Mouse (Mus musculus) E14TG2a.4 (cell line): Measurements from ENCODE around the gene Shisa2.

ENCODE experiments used
- H3K27me3 ChIP-seq: 2 replicates; pipeline ENCODE4 v1.6.1; 2014; ENCODE audit warnings: low read length, control low read depth; ENCODE audit not compliant: insufficient read depth
- H3K36me3 ChIP-seq: 2 replicates; pipeline ENCODE4 v1.6.1; 2014; ENCODE audit warnings: low read length, control low read depth; ENCODE audit not compliant: insufficient read depth
- H3K4me1 ChIP-seq: replicated peaks from 2 replicates; pipeline ENCODE4 v1.6.1; 2014; ENCODE audit warnings: low read depth, low read length, control low read depth
- H3K4me3 ChIP-seq: replicated peaks from 2 replicates; pipeline ENCODE4 v1.5.1; 2014; ENCODE audit warnings: mild to moderate bottlenecking, low read length
- H3K9me3 ChIP-seq: 2 replicates; pipeline ENCODE4 v1.6.1; 2014; ENCODE audit warnings: low read length, control low read depth
- CTCF ChIP-seq: conservative IDR thresholded peaks from 2 replicates; pipeline ENCODE4 v1.5.1; 2014; ENCODE audit warnings: low read length
- NANOG ChIP-seq: IDR thresholded peaks from 2 replicates; pipeline ENCODE4 v1.6.1; 2014; ENCODE audit warnings: borderline replicate concordance, low read length, mixed read lengths
- POU5F1 ChIP-seq: IDR thresholded peaks from 2 replicates; pipeline ENCODE4 v1.6.1; 2014; ENCODE audit warnings: low read length, borderline replicate concordance

Shisa2 gene

GRCm38 (mm10) chr14:59638906-59639703 is 14.0 kb downstream of the Shisa2 start:
- H3K9me3 ChIP-seq: no peaks in the 10 kb centered on the region
- H3K4me3 ChIP-seq: no peak overlapping the region
- H3K36me3 ChIP-seq: no peaks in the 10 kb centered on the region
- H3K27me3 ChIP-seq: peaks cover 16% of the 10 kb centered on the region
- H3K4me1 ChIP-seq: no peaks in the 10 kb centered on the region; the same call in 1 of the 2 replicates
- TF ChIP-seq CTCF (no peak), POU5F1 (no peak), NANOG (no peak)

GRCm38 (mm10) chr14:59641856-59642255 is 16.7 kb downstream of the Shisa2 start:
- Histone ChIP-seq H3K4me3 (no peak overlapping the region), H3K4me1 (peaks cover 6% of the 10 kb centered on the region), H3K36me3 (no peaks in the 10 kb centered on the region), H3K9me3 (no peaks in the 10 kb centered on the region), H3K27me3 (peaks cover 18% of the 10 kb centered on the region)
- TF ChIP-seq POU5F1: no peak
- no peak for TF ChIP-seq CTCF
- TF ChIP-seq NANOG: no peak

- Histone ChIP-seq H3K9me3 (no peaks in the 10 kb centered on the region), H3K27me3 (peaks cover 18% of the 10 kb centered on the region), H3K4me1 (peaks cover 18% of the 10 kb centered on the region), H3K36me3 (no peaks in the 10 kb centered on the region), H3K4me3 (no peak overlapping the region)
- no peak for TF ChIP-seq NANOG
- no peak for TF ChIP-seq POU5F1
These were observed 18.5 kb downstream of the Shisa2 start for GRCm38 (mm10) chr14:59643582-59643981.

GRCm38 (mm10) chr14:59644166-59644565 is 19.1 kb downstream of the Shisa2 start:
- H3K4me1 ChIP-seq: peaks cover 24% of the 10 kb centered on the region
- TF ChIP-seq CTCF: no peak
- no peak for TF ChIP-seq NANOG
- no peak for TF ChIP-seq POU5F1
- H3K36me3 ChIP-seq: no peaks in the 10 kb centered on the region
- peaks cover 18% of the 10 kb centered on the region for H3K27me3 ChIP-seq
- H3K4me3 ChIP-seq: no peak overlapping the region
- no peaks in the 10 kb centered on the region for H3K9me3 ChIP-seq

GRCm38 (mm10) chr14:59644896-59645295 is 19.8 kb downstream of the Shisa2 start:
- TF ChIP-seq CTCF: no peak
- no peak for TF ChIP-seq POU5F1
- no peak for TF ChIP-seq NANOG
- peaks cover 31% of the 10 kb centered on the region for H3K4me1 ChIP-seq
- no peaks in the 10 kb centered on the region for H3K9me3 ChIP-seq
- peaks cover 18% of the 10 kb centered on the region for H3K27me3 ChIP-seq
- no peak overlapping the region for H3K4me3 ChIP-seq
- H3K36me3 ChIP-seq: no peaks in the 10 kb centered on the region

- Histone ChIP-seq H3K4me3 (no peak overlapping the region), H3K27me3 (peaks cover 18% of the 10 kb centered on the region), H3K4me1 (peaks cover 32% of the 10 kb centered on the region), H3K36me3 (no peaks in the 10 kb centered on the region), H3K9me3 (no peaks in the 10 kb centered on the region)
- TF ChIP-seq POU5F1: no peak
- no peak for TF ChIP-seq CTCF
- no peak for TF ChIP-seq NANOG
These were observed 22.0 kb downstream of the Shisa2 start for GRCm38 (mm10) chr14:59646826-59647697.

- H3K9me3 ChIP-seq: no peaks in the 10 kb centered on the region
- peaks cover 32% of the 10 kb centered on the region for H3K4me1 ChIP-seq
- peak overlapping the region; percentile 48; the same call in 1 of the 2 replicates for H3K4me3 ChIP-seq
- H3K27me3 ChIP-seq: peaks cover 6% of the 10 kb centered on the region; the same call in 1 of the 2 replicates
- no peaks in the 10 kb centered on the region for H3K36me3 ChIP-seq
- no peak for TF ChIP-seq NANOG
- no peak for TF ChIP-seq CTCF
- no peak for TF ChIP-seq POU5F1
These were observed 23.5 kb downstream of the Shisa2 start for GRCm38 (mm10) chr14:59648611-59649010.

- TF ChIP-seq POU5F1 (no peak), NANOG (no peak), CTCF (no peak; the same call in 1 of the 2 replicates)
- Histone ChIP-seq H3K4me3 (no peak overlapping the region), H3K4me1 (peaks cover 32% of the 10 kb centered on the region), H3K36me3 (no peaks in the 10 kb centered on the region), H3K27me3 (no peaks in the 10 kb centered on the region), H3K9me3 (no peaks in the 10 kb centered on the region)
These were observed 24.2 kb downstream of the Shisa2 start for GRCm38 (mm10) chr14:59649337-59649736.
